Mouse (Mus musculus) C2C12 (cell line): ENCODE measurements around the gene Snrnp25. TPM values are rescaled to one million over a fixed set of nuclear protein-coding genes. Genes with fewer than 3 reads are reported as not detected.

ENCODE experiments used
- H3K27me3 ChIP-seq: one replicate; pipeline ENCODE4 v1.6.1; 2011; ENCODE audit not compliant: control insufficient read depth, insufficient read depth, insufficient read length
- H3K36me3 ChIP-seq: one replicate; pipeline ENCODE4 v1.6.1; 2011; ENCODE audit not compliant: control insufficient read depth, insufficient read depth
- H3K4me3 ChIP-seq: one replicate; pipeline ENCODE4 v1.5.1; 2011; ENCODE audit warnings: mild to moderate bottlenecking, control low read depth; ENCODE audit not compliant: poor library complexity, insufficient read depth, severe bottlenecking
- H3K79me2 ChIP-seq: one replicate; pipeline ENCODE4 v1.6.1; 2011; ENCODE audit not compliant: control insufficient read depth, insufficient read depth
- H3K79me3 ChIP-seq: one replicate; pipeline ENCODE4 v1.6.1; 2011; ENCODE audit warnings: low read depth, control low read depth
- H3ac ChIP-seq: one replicate; pipeline ENCODE3; 2011; ENCODE audit warnings: low read depth; ENCODE audit not compliant: control insufficient read depth, insufficient read length
- CEBPB ChIP-seq: IDR thresholded peaks from one replicate; pipeline ENCODE4 v1.6.1; 2011; ENCODE audit warnings: low read depth, mild to moderate bottlenecking, control low read depth, moderate library complexity
- CTCF ChIP-seq: IDR thresholded peaks from one replicate; pipeline ENCODE4 v1.5.1; 2011; ENCODE audit not compliant: control insufficient read depth, insufficient read depth, insufficient read length
- FOSL1 ChIP-seq: IDR thresholded peaks from one replicate; pipeline ENCODE4 v1.8.0; 2011; ENCODE audit warnings: mild to moderate bottlenecking, low read length; ENCODE audit not compliant: poor library complexity, insufficient read depth, severe bottlenecking
- MAX ChIP-seq: IDR thresholded peaks from one replicate; pipeline ENCODE4 v1.6.1; 2011; ENCODE audit warnings: mild to moderate bottlenecking, control low read depth
- MYOD1 ChIP-seq: IDR thresholded peaks from one replicate; pipeline ENCODE4 v1.6.1; 2011; ENCODE audit warnings: low read depth; ENCODE audit not compliant: control insufficient read depth, insufficient read length
- MYOG ChIP-seq: IDR thresholded peaks from one replicate; pipeline ENCODE4 v1.6.1; 2011; ENCODE audit not compliant: control insufficient read depth, insufficient read length; ENCODE audit errors: extremely low read depth
- USF1 ChIP-seq: IDR thresholded peaks from one replicate; pipeline ENCODE4 v1.6.1; 2011; ENCODE audit warnings: low read depth, mild to moderate bottlenecking, control low read depth, moderate library complexity
- polyA plus RNA-seq: library from polyadenylated mRNA; unstranded; fragments of >200 nt; fragmentation: generic; extraction: Trizol; gene quantifications from one replicate; pipeline ENCODE4 v1.2.1, GENCODE M21; 2012; ENCODE audit warnings: missing spikeins

The Snrnp25 gene
- polyA plus RNA-seq, 1 experiment = 63.0 TPM

GRCm38 (mm10) chr11:32189434-32189833, 15.8 kb upstream of the Snrnp25 start:
- Histone ChIP-seq H3K79me3 (no peaks in the 10 kb centered on the region), H3ac (no peak overlapping the region), H3K4me3 (no peak overlapping the region), H3K36me3 (no peaks in the 10 kb centered on the region), H3K27me3 (peaks cover 44% of the 10 kb centered on the region), H3K79me2 (no peaks in the 10 kb centered on the region)
- TF ChIP-seq CTCF (no peak), MYOD1 (no peak), MAX (no peak)

- H3ac ChIP-seq = no peak overlapping the region
- no peaks in the 10 kb centered on the region for H3K79me3 ChIP-seq
- TF ChIP-seq MYOD1 = no peak
- TF ChIP-seq CEBPB = no peak
- TF ChIP-seq USF1 = no peak
- no peak for TF ChIP-seq FOSL1
- TF ChIP-seq CTCF = no peak
- TF ChIP-seq MYOG = no peak
- TF ChIP-seq MAX = no peak
- peaks cover 44% of the 10 kb centered on the region for H3K27me3 ChIP-seq
- no peaks in the 10 kb centered on the region for H3K36me3 ChIP-seq
- H3K79me2 ChIP-seq = no peaks in the 10 kb centered on the region
- no peak overlapping the region for H3K4me3 ChIP-seq
These were observed 15.1 kb upstream of the Snrnp25 start for GRCm38 (mm10) chr11:32190119-32190518.

- Histone ChIP-seq H3ac (no peak overlapping the region), H3K79me3 (no peaks in the 10 kb centered on the region), H3K27me3 (peaks cover 46% of the 10 kb centered on the region), H3K36me3 (no peaks in the 10 kb centered on the region), H3K79me2 (no peaks in the 10 kb centered on the region), H3K4me3 (no peak overlapping the region)
- no peak for TF ChIP-seq FOSL1
- no peak for TF ChIP-seq MYOG
- no peak for TF ChIP-seq CEBPB
- no peak for TF ChIP-seq CTCF
- no peak for TF ChIP-seq MAX
- no peak for TF ChIP-seq USF1
- TF ChIP-seq MYOD1 = no peak
These were observed 14.6 kb upstream of the Snrnp25 start for GRCm38 (mm10) chr11:32190603-32191110.

- Histone ChIP-seq H3ac (no peak overlapping the region), H3K27me3 (peaks cover 46% of the 10 kb centered on the region), H3K4me3 (no peak overlapping the region), H3K79me2 (no peaks in the 10 kb centered on the region), H3K36me3 (no peaks in the 10 kb centered on the region), H3K79me3 (no peaks in the 10 kb centered on the region)
- TF ChIP-seq FOSL1 (no peak), USF1 (no peak), MAX (no peak), CEBPB (no peak), CTCF (no peak), MYOG (no peak), MYOD1 (no peak)
These were observed 12.1 kb upstream of the Snrnp25 start for GRCm38 (mm10) chr11:32193156-32193555.

GRCm38 (mm10) chr11:32194086-32194485, 11.1 kb upstream of the Snrnp25 start:
- peaks cover 44% of the 10 kb centered on the region for H3K27me3 ChIP-seq
- H3K79me3 ChIP-seq = no peaks in the 10 kb centered on the region
- no peak overlapping the region for H3ac ChIP-seq
- H3K4me3 ChIP-seq = no peak overlapping the region
- no peaks in the 10 kb centered on the region for H3K79me2 ChIP-seq
- H3K36me3 ChIP-seq = no peaks in the 10 kb centered on the region
- no peak for TF ChIP-seq USF1
- TF ChIP-seq MYOD1 = no peak
- TF ChIP-seq MAX = no peak
- no peak for TF ChIP-seq CTCF
- no peak for TF ChIP-seq FOSL1
- no peak for TF ChIP-seq CEBPB
- no peak for TF ChIP-seq MYOG

- no peak overlapping the region for H3K4me3 ChIP-seq
- no peaks in the 10 kb centered on the region for H3K79me2 ChIP-seq
- peaks cover 43% of the 10 kb centered on the region for H3K27me3 ChIP-seq
- no peaks in the 10 kb centered on the region for H3K79me3 ChIP-seq
- no peak overlapping the region for H3ac ChIP-seq
- TF ChIP-seq MYOD1 = no peak
- TF ChIP-seq CEBPB = no peak
- no peak for TF ChIP-seq MYOG
- no peak for TF ChIP-seq USF1
- no peak for TF ChIP-seq CTCF
- TF ChIP-seq MAX = no peak
- H3K36me3 ChIP-seq = no peaks in the 10 kb centered on the region
These were observed 10.6 kb upstream of the Snrnp25 start for GRCm38 (mm10) chr11:32194626-32195025.
